ENCODE assay signal across 8 mouse cellular contexts in the genomic region with DNA sequence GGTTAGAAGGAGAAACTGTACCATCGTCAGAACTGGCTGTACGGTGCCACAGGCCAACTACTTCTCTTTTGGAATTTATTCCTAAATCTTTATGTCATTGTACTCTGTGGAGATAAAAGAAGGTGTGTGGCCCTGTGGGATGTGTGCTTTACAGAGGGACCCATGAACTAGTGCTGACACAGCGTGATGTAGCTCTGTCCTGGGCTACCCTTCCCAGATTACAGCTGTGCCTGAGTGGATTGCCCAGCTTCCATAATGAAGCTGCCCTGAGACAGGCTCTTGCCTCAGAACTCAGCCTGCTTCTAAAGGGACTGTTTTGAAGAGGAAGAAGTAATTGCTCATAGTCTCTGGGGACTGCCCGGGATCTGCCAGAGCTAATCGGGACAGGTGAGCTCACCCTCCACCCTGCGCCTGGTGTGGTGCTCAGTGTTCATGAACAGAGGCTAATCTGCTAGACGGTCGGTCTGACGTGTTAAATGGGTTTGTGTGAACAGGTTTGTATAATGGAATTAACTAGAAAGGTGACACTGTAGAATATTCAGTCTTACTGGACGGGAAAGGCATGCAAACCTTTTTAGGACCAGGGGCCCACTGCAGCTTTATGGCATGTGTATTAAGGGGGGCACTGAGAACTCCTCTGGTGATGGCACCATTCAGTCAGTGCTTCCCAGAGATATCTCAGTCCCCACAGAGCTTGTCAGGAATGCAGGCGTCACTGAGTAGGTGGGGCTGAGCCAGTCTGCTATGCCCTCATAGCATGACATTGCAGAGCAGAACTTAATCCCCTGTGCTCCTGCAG. TPM values are rescaled to one million over a fixed set of nuclear protein-coding genes. Genes with fewer than 3 reads are reported as not detected.
DNase-seq lines count a peak whose midpoint lies in the region; ATAC-seq and TF ChIP-seq lines count a peak whose summit lies in the region.

No protein-coding gene starts in this region.

- H3K9ac ChIP-seq in embryonic facial prominence, embryonic 14.5 days (ENCODE audit: low read depth, low read length), result no peak overlapping the region
- peak overlapping the region; percentile 34 for H3K9ac ChIP-seq in liver, embryonic 16.5 days (ENCODE audit: low read depth, low read length)

- H3K27ac ChIP-seq in gastrocnemius, adult 2 months, result peak overlapping the region; percentile 63
- no peak overlapping the region for H3K27ac ChIP-seq in embryonic facial prominence, embryonic 14.5 days (replicated peaks; ENCODE audit: low read depth, low read length)
- H3K27ac ChIP-seq in liver, embryonic 16.5 days (ENCODE audit: low read length), result peak overlapping the region; percentile 35
- H3K27ac ChIP-seq in cerebellum, adult 2 months (ENCODE audit: insufficient read depth, low read length), result no peak overlapping the region

- no peak for TF ChIP-seq CTCF in gastrocnemius, adult 2 months (IDR thresholded peaks at IDR 0.05)
- no peak for TF ChIP-seq CTCF in G1E (IDR thresholded peaks at IDR 0.05; ENCODE audit: low read depth, low read length)
- no peak for TF ChIP-seq CTCF in cerebellum, adult 2 months (IDR thresholded peaks at IDR 0.05; ENCODE audit: borderline replicate concordance, insufficient read depth, low read depth, low read length)

- peak; percentile 47; the same call in 1 of the 2 replicates for ATAC-seq in G1E (ENCODE audit: extremely low read depth, insufficient number of reproducible peaks, low FRiP score, poor library complexity, severe bottlenecking)
- peak; percentile 75; the same call in 1 of the 2 replicates for ATAC-seq in embryonic facial prominence, embryonic 14.5 days (ENCODE audit: low read depth)
- peak; percentile 78 for ATAC-seq in liver, embryonic 16.5 days (ENCODE audit: low read depth)
- ATAC-seq in CD4-positive, CD25-positive, alpha-beta regulatory T cell, adult 4 months, result no peak

- intact Hi-C loops in gastrocnemius, adult 2 months (cut with DNase I), result loop anchor here (2.0 kb wide), 1 partner anchor 50 kb away; no protein-coding TSS in a partner anchor

- no peaks in the 10 kb centered on the region for H3K9me3 ChIP-seq in G1E (replicated peaks)
- H3K9me3 ChIP-seq in embryonic facial prominence, embryonic 14.5 days (ENCODE audit: control insufficient read depth, low read length), result no peaks in the 10 kb centered on the region
- no peaks in the 10 kb centered on the region for H3K9me3 ChIP-seq in liver, embryonic 16.5 days (replicated peaks; ENCODE audit: control insufficient read depth, low read length)

- TF ChIP-seq POLR2A in cerebellum, adult 2 months (IDR thresholded peaks at IDR 0.05; ENCODE audit: borderline replicate concordance, insufficient read depth, low read length), result no peak

- no peaks in the 10 kb centered on the region for H3K27me3 ChIP-seq in G1E (ENCODE audit: insufficient read depth, low read length)
- no peaks in the 10 kb centered on the region for H3K27me3 ChIP-seq in embryonic facial prominence, embryonic 14.5 days (replicated peaks; ENCODE audit: control insufficient read depth, insufficient read depth, low read length)
- no peaks in the 10 kb centered on the region for H3K27me3 ChIP-seq in liver, embryonic 16.5 days (ENCODE audit: control insufficient read depth, insufficient read depth, low read depth, low read length)
- H3K27me3 ChIP-seq in cerebellum, adult 2 months (ENCODE audit: control insufficient read depth, insufficient read depth, low read length), result no peaks in the 10 kb centered on the region

- peaks cover 28% of the 10 kb centered on the region for H3K4me1 ChIP-seq in G1E (ENCODE audit: insufficient read depth, low read depth, low read length)
- H3K4me1 ChIP-seq in embryonic facial prominence, embryonic 14.5 days (ENCODE audit: control insufficient read depth, insufficient read depth, low read length), result no peaks in the 10 kb centered on the region
- peaks cover 23% of the 10 kb centered on the region for H3K4me1 ChIP-seq in liver, embryonic 16.5 days (ENCODE audit: control insufficient read depth, low read depth, low read length)
- no peaks in the 10 kb centered on the region for H3K4me1 ChIP-seq in cerebellum, adult 2 months (ENCODE audit: control insufficient read depth, insufficient read depth, low read length)

- no peak for DNase-seq in gastrocnemius, adult 2 months
- no peak for DNase-seq in gastrocnemius, postnatal 25 days
- peak; percentile 22 for DNase-seq in G1E (ENCODE audit: low spot score)
- DNase-seq in embryonic facial prominence, embryonic 14.5 days (ENCODE audit: low spot score), result peak; percentile 61
- DNase-seq in right cerebral cortex, postnatal 25 days, result no peak
- DNase-seq in cerebellum, adult 2 months, result no peak

- H3K4me3 ChIP-seq in gastrocnemius, adult 2 months, result no peak overlapping the region
- no peak overlapping the region for H3K4me3 ChIP-seq in G1E (ENCODE audit: low read depth, low read length)
- no peak overlapping the region for H3K4me3 ChIP-seq in embryonic facial prominence, embryonic 14.5 days (ENCODE audit: low read depth, low read length)
- H3K4me3 ChIP-seq in liver, embryonic 16.5 days (ENCODE audit: low read depth, low read length), result 0 out of 2 replicates have a peak overlapping the region, but pooled peaks have one; percentile 0
- no peak overlapping the region for H3K4me3 ChIP-seq in cerebellum, adult 2 months (replicated peaks; ENCODE audit: insufficient read depth, low read depth, low read length)

- H3K4me2 ChIP-seq in embryonic facial prominence, embryonic 14.5 days (ENCODE audit: low read depth, low read length), result no peak overlapping the region
- peak overlapping the region; percentile 43 for H3K4me2 ChIP-seq in liver, embryonic 16.5 days (ENCODE audit: low read depth, low read length)

- 73% methylated on average over 11 of the region's 11 CpGs for WGBS in embryonic facial prominence, embryonic 14.5 days
- 52% methylated on average over 11 of the region's 11 CpGs for WGBS in liver, embryonic 16.5 days (ENCODE audit: insufficient replicate concordance)
- WGBS in cerebellum, adult 2 months, result 74% methylated on average over 11 of the region's 11 CpGs

- H3K36me3 ChIP-seq in G1E (replicated peaks), result peaks cover 87% of the 10 kb centered on the region
- peaks cover 42% of the 10 kb centered on the region for H3K36me3 ChIP-seq in embryonic facial prominence, embryonic 14.5 days (ENCODE audit: control insufficient read depth, insufficient read depth, low read length)
- H3K36me3 ChIP-seq in liver, embryonic 16.5 days (ENCODE audit: control insufficient read depth, insufficient read depth), result peaks cover 1% of the 10 kb centered on the region; the same call in 1 of the 2 replicates

RNA-seq across cellular contexts. Expression of a gene that starts 41.7 kb away (rescaled TPM):
- total RNA-seq in gastrocnemius, adult 2 months (2021), result 1 to 10 TPM; 3.5 to 5.6 TPM
- 1 to 10 TPM; 3.1 to 4.7 TPM for total RNA-seq in gastrocnemius, postnatal 25 days (2021)
- total RNA-seq in G1E (2014; fragmentation: Nextera tagmentation), result 27.6 and 29.0 TPM in 2 replicates
- total RNA-seq in G1E (2017), result 25.7 and 29.4 TPM in 2 replicates
- polyA plus RNA-seq in G1E (2012), result 7.9 and 8.2 TPM in 2 replicates
- 15.5 and 16.0 TPM in 2 replicates for polyA plus RNA-seq in embryonic facial prominence, embryonic 14.5 days (2014; fragmentation: Nextera tagmentation; extraction: Ambion mirVana)
- 6.7 and 8.0 TPM in 2 replicates for polyA plus RNA-seq in liver, embryonic 16.5 days (2015; fragmentation: Nextera tagmentation; extraction: Ambion mirVana)
- 10 to 100 TPM; 20.1 to 22.6 TPM for polyA plus RNA-seq in CD4-positive, CD25-positive, alpha-beta regulatory T cell, adult 4 months (2017; shearing (Covaris generic))
- polyA plus RNA-seq in cerebellum, adult 2 months (2012; rRNA removed), result 18.7 and 19.0 TPM in 2 replicates

Comparison
In these comparisons a context has a peak if more than half of its experiments do, and no peak if none do; other contexts are left out.
1. DNase-seq: peak in G1E (single experiment) and embryonic facial prominence, embryonic 14.5 days (single experiment); none in gastrocnemius, adult 2 months (single experiment), gastrocnemius, postnatal 25 days (single experiment), right cerebral cortex, postnatal 25 days (single experiment) and cerebellum, adult 2 months (0 of 2).
2. H3K27ac ChIP-seq: peak in gastrocnemius, adult 2 months (single experiment) and liver, embryonic 16.5 days (single experiment); none in embryonic facial prominence, embryonic 14.5 days (single experiment) and cerebellum, adult 2 months (single experiment).